8 mouse cellular contexts compared by ENCODE assay signal in genomic region chr17:87351241-87352105, GRCm38 (mm10).
DNase-seq lines count a peak whose midpoint lies in the region; ATAC-seq and TF ChIP-seq lines count a peak whose summit lies in the region.

No protein-coding gene starts in this region.

- H3K36me3 ChIP-seq in E14TG2a.4 (ENCODE audit: insufficient read depth, low read length): no peaks in the 10 kb centered on the region

- H3K9me3 ChIP-seq in E14TG2a.4 (ENCODE audit: low read length): no peaks in the 10 kb centered on the region

- peaks cover 44% of the 10 kb centered on the region for H3K4me1 ChIP-seq in E14TG2a.4 (replicated peaks; ENCODE audit: low read depth, low read length)

- H3K4me3 ChIP-seq in E14TG2a.4 (replicated peaks; ENCODE audit: low read length): peak overlapping the region; percentile 13; the same call in 1 of the 2 replicates

- peak; percentile 72 for DNase-seq in cerebellum, adult 8-10 months
- peak; percentile 69 to 83 for DNase-seq in heart, adult 9 months (ENCODE audit: low spot score in 2 of 2)
- peak; percentile 83 for DNase-seq in kidney, adult 18-20 months
- DNase-seq in retina, embryonic 14.5 days (ENCODE audit: low spot score): no peak
- no peak for DNase-seq in thymus, postnatal 36 days
- DNase-seq in adipocyte (ENCODE audit: low spot score): no peak

- H3K27me3 ChIP-seq in E14TG2a.4 (ENCODE audit: insufficient read depth, low read length): no peaks in the 10 kb centered on the region

- no peak for TF ChIP-seq CTCF in E14TG2a.4 (conservative IDR thresholded peaks at IDR 0.05; ENCODE audit: low read length)

- ATAC-seq in megakaryocyte-erythroid progenitor cell, adult 5-6 weeks (replicated peaks; ENCODE audit: low FRiP score, low TSS enrichment, poor library complexity, severe bottlenecking): peak; percentile 34; the same call in 1 of the 2 replicates

Comparison
In these comparisons a context has a peak if more than half of its experiments do, and no peak if none do; other contexts are left out.
1. DNase-seq: peak in cerebellum, adult 8-10 months (single experiment), heart, adult 9 months (2 of 2) and kidney, adult 18-20 months (single experiment); none in retina, embryonic 14.5 days (single experiment), thymus, postnatal 36 days (0 of 2) and adipocyte (single experiment).